Mouse (Mus musculus): ENCODE measurements around the gene Myo10. TPM values are rescaled to one million over a fixed set of nuclear protein-coding genes. Genes with fewer than 3 reads are reported as not detected.

The Myo10 gene
- polyA plus RNA-seq, 1 experiment from 2014 or later: 14.3 TPM

- H3K4me1 ChIP-seq (replicated peaks): no peaks in the 10 kb centered on the region
- H3K9me3 ChIP-seq (replicated peaks): no peaks in the 10 kb centered on the region
- ATAC-seq (ENCODE audit: insufficient number of reproducible peaks, low FRiP score): no peak
- no peaks in the 10 kb centered on the region for H3K27me3 ChIP-seq (replicated peaks)
- no peak overlapping the region for H3K27ac ChIP-seq (ENCODE audit: poor library complexity, severe bottlenecking)
- no peak overlapping the region for H3K9ac ChIP-seq
- H3K4me3 ChIP-seq: no peak overlapping the region
- H3K4me2 ChIP-seq: no peak overlapping the region
- WGBS: 91% methylated on average over 35 of the region's 35 CpGs
- H3K36me3 ChIP-seq: peaks cover 87% of the 10 kb centered on the region
These were observed 163.4 kb downstream of the Myo10 start for GRCm38 (mm10) chr15:25785456-25786390.

DNA sequence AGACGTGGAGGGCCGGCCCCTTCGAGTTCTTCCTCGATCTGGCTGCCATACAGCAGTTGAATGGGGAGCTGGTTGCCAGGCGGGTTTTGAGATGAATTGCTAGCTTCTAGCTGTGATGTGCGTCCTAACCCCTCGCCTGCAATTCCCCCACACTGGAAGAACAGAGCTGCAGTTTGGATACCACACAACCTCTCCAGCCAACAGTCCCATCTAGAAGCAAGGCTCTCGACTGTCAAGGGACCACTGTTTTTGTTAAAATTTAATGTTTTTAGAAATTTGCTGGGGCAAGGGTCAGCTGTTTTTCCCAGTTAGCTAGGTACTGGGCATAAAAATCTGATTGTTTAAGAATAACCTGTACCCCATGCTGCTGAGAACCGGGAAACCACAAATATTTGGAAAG lies 165.1 kb downstream of the Myo10 start:
- Histone ChIP-seq H3K4me2 (no peak overlapping the region), H3K4me1 (replicated peaks) (no peaks in the 10 kb centered on the region; the same call in 1 of the 2 replicates), H3K27me3 (replicated peaks) (no peaks in the 10 kb centered on the region), H3K9me3 (replicated peaks) (no peaks in the 10 kb centered on the region), H3K27ac (ENCODE audit: poor library complexity, severe bottlenecking) (no peak overlapping the region), H3K36me3 (peaks cover 76% of the 10 kb centered on the region), H3K4me3 (no peak overlapping the region), H3K9ac (no peak overlapping the region)
- ATAC-seq (ENCODE audit: insufficient number of reproducible peaks, low FRiP score): no peak
- 83% methylated on average over 9 of the region's 9 CpGs for WGBS

- Histone ChIP-seq H3K9ac (no peak overlapping the region), H3K4me3 (no peak overlapping the region), H3K4me1 (replicated peaks) (no peaks in the 10 kb centered on the region; the same call in 1 of the 2 replicates), H3K36me3 (peaks cover 73% of the 10 kb centered on the region), H3K27ac (ENCODE audit: poor library complexity, severe bottlenecking) (no peak overlapping the region), H3K4me2 (no peak overlapping the region), H3K27me3 (replicated peaks) (no peaks in the 10 kb centered on the region), H3K9me3 (replicated peaks) (no peaks in the 10 kb centered on the region)
- WGBS: 86% methylated on average over 8 of the region's 8 CpGs
- no peak for ATAC-seq (ENCODE audit: insufficient number of reproducible peaks, low FRiP score)
These were observed 165.6 kb downstream of the Myo10 start for GRCm38 (mm10) chr15:25787965-25788364.

DNA sequence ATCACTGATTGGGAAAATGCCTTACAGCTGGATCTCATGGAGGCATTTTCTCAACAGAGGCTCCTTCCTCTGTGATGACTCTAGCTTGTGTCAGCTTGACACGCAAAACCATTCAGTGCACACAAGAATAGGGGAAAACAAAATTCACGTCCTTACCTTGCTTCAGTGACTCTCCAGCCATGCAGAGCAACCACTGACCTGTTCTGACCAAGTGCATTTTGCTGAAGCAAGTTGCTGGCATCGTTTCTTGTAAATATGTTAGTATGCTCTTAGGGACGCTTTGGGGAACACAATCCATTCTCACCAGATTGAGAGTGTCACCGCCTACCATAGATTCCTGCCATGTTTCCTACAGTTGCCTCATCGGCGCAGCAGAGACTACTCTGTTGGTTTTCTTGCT lies 166.2 kb downstream of the Myo10 start:
- Histone ChIP-seq H3K4me2 (no peak overlapping the region), H3K4me3 (no peak overlapping the region), H3K9me3 (replicated peaks) (no peaks in the 10 kb centered on the region), H3K36me3 (peaks cover 73% of the 10 kb centered on the region), H3K4me1 (replicated peaks) (no peaks in the 10 kb centered on the region; the same call in 1 of the 2 replicates), H3K9ac (no peak overlapping the region), H3K27ac (ENCODE audit: poor library complexity, severe bottlenecking) (no peak overlapping the region), H3K27me3 (replicated peaks) (no peaks in the 10 kb centered on the region)
- ATAC-seq (ENCODE audit: insufficient number of reproducible peaks, low FRiP score): no peak
- 90% methylated on average over 7 of the region's 7 CpGs for WGBS

GRCm38 (mm10) chr15:25789241-25789640 lies 166.9 kb downstream of the Myo10 start:
- WGBS: 79% methylated on average over 10 of the region's 10 CpGs
- peaks cover 75% of the 10 kb centered on the region for H3K36me3 ChIP-seq

DNA sequence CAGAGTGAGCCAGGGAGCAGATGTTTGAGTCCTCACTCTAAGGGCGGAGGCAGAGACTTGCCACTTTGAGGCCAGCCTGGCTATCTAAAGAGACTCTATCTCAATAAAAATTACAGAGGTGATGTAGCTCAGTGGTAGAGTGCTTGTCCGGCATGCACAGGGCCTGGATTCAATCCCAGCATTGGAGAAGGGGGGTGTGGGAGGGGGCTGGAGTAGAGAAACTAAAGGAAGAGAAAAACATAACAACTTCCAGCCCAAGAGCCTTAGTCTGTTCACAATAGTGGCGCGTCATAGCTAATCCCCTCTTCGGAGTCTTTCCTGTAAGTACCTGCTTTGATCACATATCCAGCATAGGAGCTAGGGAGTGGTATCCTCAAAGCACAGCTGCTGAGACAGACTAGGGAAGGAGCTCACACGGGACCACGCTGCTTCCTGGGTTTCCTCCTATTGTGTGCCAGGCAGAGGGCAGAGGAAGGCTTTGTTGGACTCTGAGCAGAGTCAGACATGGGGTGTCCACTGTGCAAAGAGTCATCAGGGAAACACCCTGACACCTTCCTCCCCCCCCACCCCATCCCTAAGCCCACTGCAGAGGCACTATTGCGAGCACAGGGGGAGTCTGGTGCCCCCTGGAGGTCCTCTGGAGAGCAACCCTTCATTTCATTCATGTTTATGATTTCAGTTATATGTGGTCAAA lies 169.5 kb downstream of the Myo10 start:
- Histone ChIP-seq H3K9me3 (replicated peaks) (no peaks in the 10 kb centered on the region), H3K9ac (no peak overlapping the region), H3K4me3 (no peak overlapping the region), H3K27me3 (replicated peaks) (no peaks in the 10 kb centered on the region), H3K36me3 (peaks cover 63% of the 10 kb centered on the region), H3K4me2 (no peak overlapping the region), H3K4me1 (replicated peaks) (no peaks in the 10 kb centered on the region; the same call in 1 of the 2 replicates), H3K27ac (ENCODE audit: poor library complexity, severe bottlenecking) (no peak overlapping the region)
- no peak; the same call in 1 of the 2 replicates for ATAC-seq (ENCODE audit: insufficient number of reproducible peaks, low FRiP score)
- WGBS: 67% methylated on average over 8 of the region's 8 CpGs

More at GRCm38 (mm10) chr15:25789241-25789640, 166.9 kb downstream of the Myo10 start:
- Histone ChIP-seq H3K9ac (no peak overlapping the region), H3K4me2 (no peak overlapping the region), H3K27me3 (replicated peaks) (no peaks in the 10 kb centered on the region), H3K4me1 (replicated peaks) (no peaks in the 10 kb centered on the region; the same call in 1 of the 2 replicates), H3K9me3 (replicated peaks) (no peaks in the 10 kb centered on the region), H3K27ac (ENCODE audit: poor library complexity, severe bottlenecking) (no peak overlapping the region), H3K4me3 (no peak overlapping the region)
- no peak for ATAC-seq (ENCODE audit: insufficient number of reproducible peaks, low FRiP score)

GRCm38 (mm10) chr15:25794123-25794522 lies 171.8 kb downstream of the Myo10 start:
- Histone ChIP-seq H3K36me3 (peaks cover 58% of the 10 kb centered on the region), H3K27ac (ENCODE audit: poor library complexity, severe bottlenecking) (no peak overlapping the region)

DNA sequence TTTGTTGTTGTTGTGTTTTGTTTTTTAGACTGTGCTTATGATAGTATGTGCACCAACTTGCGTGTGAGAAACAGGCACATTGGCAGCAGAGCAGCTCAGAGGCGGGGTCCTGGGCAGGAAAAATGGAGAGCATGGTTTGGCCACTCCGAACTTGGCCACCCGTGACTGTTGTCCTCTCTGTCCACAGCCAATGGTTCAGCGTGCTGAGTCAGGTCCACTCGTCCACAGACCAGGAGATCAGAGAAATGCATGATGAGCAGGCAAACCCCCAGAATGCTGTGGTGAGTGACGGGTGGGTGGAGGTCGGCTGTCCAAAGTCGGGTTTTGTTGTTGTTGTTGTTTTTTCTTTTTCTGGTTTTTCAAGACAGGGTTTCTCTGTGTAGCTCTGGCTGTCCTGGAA lies 173.2 kb downstream of the Myo10 start:
- ATAC-seq (ENCODE audit: insufficient number of reproducible peaks, low FRiP score): no peak
- Histone ChIP-seq H3K4me1 (replicated peaks) (no peaks in the 10 kb centered on the region; the same call in 1 of the 2 replicates), H3K27ac (ENCODE audit: poor library complexity, severe bottlenecking) (no peak overlapping the region), H3K4me3 (no peak overlapping the region), H3K4me2 (no peak overlapping the region), H3K27me3 (replicated peaks) (no peaks in the 10 kb centered on the region), H3K9me3 (replicated peaks) (no peaks in the 10 kb centered on the region), H3K36me3 (peaks cover 62% of the 10 kb centered on the region), H3K9ac (no peak overlapping the region)
- 88% methylated on average over 9 of the region's 9 CpGs for WGBS

More at GRCm38 (mm10) chr15:25794123-25794522, 171.8 kb downstream of the Myo10 start:
- ATAC-seq (ENCODE audit: insufficient number of reproducible peaks, low FRiP score): no peak
- Histone ChIP-seq H3K9ac (no peak overlapping the region), H3K4me2 (no peak overlapping the region), H3K9me3 (replicated peaks) (no peaks in the 10 kb centered on the region), H3K4me1 (replicated peaks) (no peaks in the 10 kb centered on the region; the same call in 1 of the 2 replicates), H3K4me3 (no peak overlapping the region), H3K27me3 (replicated peaks) (no peaks in the 10 kb centered on the region)
- WGBS: 86% methylated on average over 8 of the region's 8 CpGs

GRCm38 (mm10) chr15:25796353-25796752 lies 174.0 kb downstream of the Myo10 start:
- Histone ChIP-seq H3K27ac (ENCODE audit: poor library complexity, severe bottlenecking) (no peak overlapping the region), H3K9me3 (replicated peaks) (no peaks in the 10 kb centered on the region), H3K27me3 (replicated peaks) (no peaks in the 10 kb centered on the region), H3K4me2 (no peak overlapping the region), H3K36me3 (peaks cover 65% of the 10 kb centered on the region), H3K4me1 (replicated peaks) (no peaks in the 10 kb centered on the region; the same call in 1 of the 2 replicates), H3K4me3 (no peak overlapping the region), H3K9ac (no peak overlapping the region)
- no peak for ATAC-seq (ENCODE audit: insufficient number of reproducible peaks, low FRiP score)
- 61% methylated on average over 3 of the region's 3 CpGs for WGBS

GRCm38 (mm10) chr15:25797179-25797578 lies 174.9 kb downstream of the Myo10 start:
- no peak for ATAC-seq (ENCODE audit: insufficient number of reproducible peaks, low FRiP score)
- Histone ChIP-seq H3K4me1 (replicated peaks) (no peaks in the 10 kb centered on the region), H3K36me3 (peaks cover 65% of the 10 kb centered on the region), H3K4me2 (no peak overlapping the region), H3K4me3 (no peak overlapping the region), H3K9ac (no peak overlapping the region), H3K27ac (ENCODE audit: poor library complexity, severe bottlenecking) (no peak overlapping the region), H3K27me3 (replicated peaks) (no peaks in the 10 kb centered on the region), H3K9me3 (replicated peaks) (no peaks in the 10 kb centered on the region)
- WGBS: 82% methylated on average over 8 of the region's 8 CpGs

DNA sequence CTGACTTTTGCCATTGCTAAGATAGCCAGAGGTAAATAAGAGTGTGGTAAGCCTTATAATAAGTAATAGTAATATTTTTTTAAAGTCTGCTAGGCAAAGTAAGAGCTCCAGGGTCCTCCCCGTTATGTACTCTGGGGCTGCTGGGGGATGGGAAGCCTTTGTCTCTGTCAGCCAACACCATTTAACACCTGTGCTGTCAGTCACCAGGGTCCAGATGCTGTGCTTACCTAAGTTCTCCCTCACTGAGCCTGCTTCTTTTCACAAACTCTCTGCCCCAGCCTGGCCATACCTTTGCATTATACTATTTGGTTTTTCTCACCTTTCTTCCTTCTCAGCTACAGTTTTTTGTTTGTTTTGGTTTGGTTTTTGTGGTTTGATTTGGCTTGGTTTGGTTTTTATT lies 175.6 kb downstream of the Myo10 start:
- WGBS: 79% methylated on average over 1 of the region's 1 CpGs
- no peak overlapping the region for H3K4me3 ChIP-seq
- H3K36me3 ChIP-seq: peaks cover 70% of the 10 kb centered on the region
- H3K27ac ChIP-seq (ENCODE audit: poor library complexity, severe bottlenecking): no peak overlapping the region
- H3K9ac ChIP-seq: no peak overlapping the region
- H3K9me3 ChIP-seq (replicated peaks): no peaks in the 10 kb centered on the region
- no peaks in the 10 kb centered on the region for H3K4me1 ChIP-seq (replicated peaks)
- ATAC-seq (ENCODE audit: insufficient number of reproducible peaks, low FRiP score): no peak
- H3K27me3 ChIP-seq (replicated peaks): no peaks in the 10 kb centered on the region
- no peak overlapping the region for H3K4me2 ChIP-seq

Measured in heart, embryonic 12.5 days (tissue).